Comparison of ENCODE assay signal across 21 mouse cellular contexts in genomic region chr6:13287812-13288211, GRCm38 (mm10).
DNase-seq lines count a peak whose midpoint lies in the region; ATAC-seq and TF ChIP-seq lines count a peak whose summit lies in the region.
"Had no signal": no experiment of that assay in that cellular context is flagged by ENCODE, and none has a peak within 500 bp of the region (broad histone marks: within the 10 kb centered on the region; RNA-seq: fewer than 3 reads in every experiment).

No protein-coding gene starts in this region.

- no peaks in the 10 kb centered on the region for H3K36me3 ChIP-seq in heart, embryonic 15.5 days
- no peaks in the 10 kb centered on the region for H3K36me3 ChIP-seq in liver, adult 2 months (ENCODE audit: control insufficient read depth, insufficient read depth, low read length)
- no peaks in the 10 kb centered on the region for H3K36me3 ChIP-seq in lung, embryonic 15.5 days
- H3K36me3 ChIP-seq: embryonic facial prominence, embryonic 12.5 days; embryonic facial prominence, embryonic 15.5 days; G1E; hindbrain, embryonic 10.5 days; hindbrain, embryonic 13.5 days had no signal

- no peak overlapping the region for H3K4me3 ChIP-seq in heart, embryonic 15.5 days
- H3K4me3 ChIP-seq in liver, adult 2 months (ENCODE audit: insufficient read depth, low read depth, low read length) = no peak overlapping the region
- H3K4me3 ChIP-seq in lung, embryonic 15.5 days = no peak overlapping the region
- H3K4me3 ChIP-seq: embryonic facial prominence, embryonic 12.5 days; embryonic facial prominence, embryonic 15.5 days; gastrocnemius, adult 2 months; hindbrain, embryonic 10.5 days; hindbrain, embryonic 13.5 days had no signal

- H3K4me2 ChIP-seq in heart, embryonic 15.5 days = no peak overlapping the region
- no peak overlapping the region for H3K4me2 ChIP-seq in lung, embryonic 15.5 days
- H3K4me2 ChIP-seq: embryonic facial prominence, embryonic 12.5 days; embryonic facial prominence, embryonic 15.5 days; hindbrain, embryonic 13.5 days had no signal

- WGBS in heart, embryonic 15.5 days = 47% methylated on average over 4 of the region's 4 CpGs
- 24% methylated on average over 4 of the region's 4 CpGs for WGBS in liver, adult 2 months
- 52% methylated on average over 4 of the region's 4 CpGs for WGBS in lung, embryonic 15.5 days

- H3K4me1 ChIP-seq in heart, embryonic 15.5 days (replicated peaks) = peaks cover 16% of the 10 kb centered on the region
- peaks cover 6% of the 10 kb centered on the region; the same call in 1 of the 2 replicates for H3K4me1 ChIP-seq in liver, adult 2 months (ENCODE audit: control insufficient read depth, insufficient read depth, low read length)
- H3K4me1 ChIP-seq in lung, embryonic 15.5 days = no peaks in the 10 kb centered on the region
- H3K4me1 ChIP-seq: embryonic facial prominence, embryonic 12.5 days; embryonic facial prominence, embryonic 15.5 days; hindbrain, embryonic 10.5 days; hindbrain, embryonic 13.5 days had no signal

- no peak for TF ChIP-seq POLR2A in liver, adult 2 months (IDR thresholded peaks at IDR 0.05; ENCODE audit: extremely low read depth, insufficient read depth, low read length)

- no peaks in the 10 kb centered on the region for H3K27me3 ChIP-seq in heart, embryonic 15.5 days
- no peaks in the 10 kb centered on the region for H3K27me3 ChIP-seq in liver, adult 2 months (ENCODE audit: control insufficient read depth, insufficient read depth, low read length)
- no peaks in the 10 kb centered on the region for H3K27me3 ChIP-seq in lung, embryonic 15.5 days
- H3K27me3 ChIP-seq: CH12.LX; embryonic facial prominence, embryonic 12.5 days; embryonic facial prominence, embryonic 15.5 days; hindbrain, embryonic 13.5 days; Patski had no signal

- no peak for TF ChIP-seq CTCF in liver, adult 2 months (IDR thresholded peaks at IDR 0.05; ENCODE audit: low read depth, low read length)

- DNase-seq in heart, adult 18-20 months = no peak
- DNase-seq in liver, adult 2 months (ENCODE audit: extremely low read depth, low read depth, low spot score) = peak; percentile 93
- DNase-seq in liver (no peak), adipocyte (ENCODE audit: low spot score) (peak; percentile 18)
- DNase-seq in lung, adult 18-20 months = no peak
- DNase-seq: B cell, adult 2 months; cerebellum, adult 11 months; cerebellum, adult 9-11 months; forebrain, postnatal 0 days; gastrocnemius, adult 2 months; gastrocnemius, postnatal 14 days had no signal

- H3K9me3 ChIP-seq in heart, embryonic 15.5 days (replicated peaks) = no peaks in the 10 kb centered on the region
- no peaks in the 10 kb centered on the region for H3K9me3 ChIP-seq in lung, embryonic 15.5 days
- H3K9me3 ChIP-seq: embryonic facial prominence, embryonic 12.5 days; embryonic facial prominence, embryonic 15.5 days; G1E; hindbrain, embryonic 10.5 days; hindbrain, embryonic 13.5 days had no signal

- peak overlapping the region; percentile 34; the same call in 1 of the 2 replicates for H3K27ac ChIP-seq in heart, embryonic 15.5 days
- peak overlapping the region; percentile 86 for H3K27ac ChIP-seq in liver, adult 2 months (replicated peaks; ENCODE audit: insufficient read depth, low read depth, low read length)
- peak overlapping the region; percentile 53 for H3K27ac ChIP-seq in lung, embryonic 15.5 days
- H3K27ac ChIP-seq: embryonic facial prominence, embryonic 12.5 days; embryonic facial prominence, embryonic 15.5 days; gastrocnemius, adult 2 months; hindbrain, embryonic 10.5 days; hindbrain, embryonic 13.5 days had no signal

- H3K9ac ChIP-seq in heart, embryonic 15.5 days = no peak overlapping the region
- no peak overlapping the region for H3K9ac ChIP-seq in liver, adult 2 months (ENCODE audit: low read depth, low read length)
- no peak overlapping the region for H3K9ac ChIP-seq in lung, embryonic 15.5 days
- H3K9ac ChIP-seq: embryonic facial prominence, embryonic 12.5 days; embryonic facial prominence, embryonic 15.5 days; forebrain, postnatal 0 days; hindbrain, embryonic 13.5 days had no signal

- no peak for ATAC-seq in heart, embryonic 15.5 days (replicated peaks; ENCODE audit: insufficient number of reproducible peaks, insufficient read depth, low FRiP score, low read depth)
- no peak for ATAC-seq in lung, embryonic 15.5 days (ENCODE audit: borderline replicate concordance, extremely low read depth, low FRiP score, low TSS enrichment)
- ATAC-seq: forebrain, embryonic 14.5 days; Patski had no signal

- no peaks in the 10 kb centered on the region for H3K79me2 ChIP-seq in liver, adult 2 months (ENCODE audit: control insufficient read depth, insufficient read depth, low read length)

Comparison
In these comparisons a context has a peak if more than half of its experiments do, and no peak if none do; other contexts are left out.
1. DNase-seq: peak in liver, adult 2 months (single experiment) and adipocyte (single experiment); none in heart, adult 18-20 months (0 of 2), liver (single experiment) and lung, adult 18-20 months (0 of 2).
2. H3K27ac ChIP-seq: peak in every context shown above with its lines; median percentile 86 in liver, adult 2 months; 53 in lung, embryonic 15.5 days; 34 in heart, embryonic 15.5 days.